Mouse (Mus musculus) erythroblast, adult 5-6 weeks (primary cell): ENCODE measurements around the gene 4930578G10Rik. TPM values are rescaled to one million over a fixed set of nuclear protein-coding genes. Genes with fewer than 3 reads are reported as not detected.
"Not testable (repeated sequence)": the region's sequence is repeated elsewhere in the genome, so short reads cannot be mapped to it uniquely, and the experiment has no call there.

ENCODE experiments used
- ATAC-seq: replicated peaks from 2 replicates; pipeline ENCODE4 v1.8.0; 2016; ENCODE audit warnings: moderate number of reproducible peaks, mild to moderate bottlenecking, moderate TSS enrichment, inconsistent platforms; ENCODE audit not compliant: poor library complexity, low FRiP score, severe bottlenecking
- total RNA-seq, 2 experiments: library from RNA; stranded (forward) in 1 of 2; stranded (reverse) in 1 of 2; fragments of 150-400 nt in 1 of 2; fragments of 200-764, 138-1000 nt in 1 of 2; gene quantifications; 2 replicates each; pipeline versions ENCODE4 v1.2.3 to v1.2.4; 2015 to 2017; ENCODE audit warnings: low replicate concordance in 2 of 2

4930578G10Rik gene
- not detected in 2 replicates for total RNA-seq (2015; ENCODE audit: low replicate concordance)
- total RNA-seq (2017; ENCODE audit: low replicate concordance), result not detected in 2 replicates

DNA sequence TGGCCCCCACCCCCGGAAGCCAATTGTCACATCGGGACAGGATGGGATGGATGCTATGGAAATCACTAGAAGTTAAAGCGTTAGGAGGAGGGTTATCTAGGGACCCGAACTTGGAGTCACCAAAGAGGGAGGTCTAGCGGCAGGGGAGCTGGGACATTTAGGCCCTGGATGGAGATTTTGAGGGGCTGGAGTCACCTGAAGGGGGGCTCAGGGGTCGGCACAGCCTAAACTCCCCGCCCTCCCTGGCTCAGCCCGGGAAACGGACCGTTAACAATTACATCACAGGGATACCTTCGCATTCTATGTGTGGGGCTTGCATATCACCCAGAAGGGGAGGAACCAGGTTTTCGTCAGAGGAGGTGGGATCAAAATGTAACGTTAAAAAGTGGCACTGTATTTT lies at the start of gene 4930578G10Rik:
TSS of gene 4930578G10Rik (plus strand) at position 301 of the 400 bp plus-strand sequence.
- ATAC-seq, result not testable (repeated sequence)

DNA sequence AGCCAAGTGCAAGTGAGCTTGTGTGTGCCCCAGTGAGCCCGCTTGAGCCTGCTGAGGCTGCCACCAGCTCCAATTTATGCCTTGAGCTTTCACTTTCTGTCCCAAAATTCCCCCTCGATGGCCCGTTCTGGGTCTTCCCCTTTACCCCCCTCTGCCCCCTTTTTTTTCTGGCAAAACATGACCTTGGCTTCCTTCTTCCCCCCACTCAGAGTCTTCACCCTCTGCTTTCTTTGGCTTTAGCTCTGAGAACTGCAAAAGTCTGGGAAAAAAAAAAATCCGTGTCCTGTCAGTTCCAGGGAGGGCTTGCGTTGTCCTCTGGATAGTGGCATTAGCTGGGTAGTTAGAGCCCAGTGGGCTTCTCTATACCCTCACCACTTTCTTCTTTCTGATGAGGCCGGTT lies 21.1 kb downstream of the 4930578G10Rik start, which contains the start of gene Ccl19:
TSS of gene Ccl19 (minus strand) at position 101 of the 400 bp plus-strand sequence.
- not testable (repeated sequence) for ATAC-seq

DNA sequence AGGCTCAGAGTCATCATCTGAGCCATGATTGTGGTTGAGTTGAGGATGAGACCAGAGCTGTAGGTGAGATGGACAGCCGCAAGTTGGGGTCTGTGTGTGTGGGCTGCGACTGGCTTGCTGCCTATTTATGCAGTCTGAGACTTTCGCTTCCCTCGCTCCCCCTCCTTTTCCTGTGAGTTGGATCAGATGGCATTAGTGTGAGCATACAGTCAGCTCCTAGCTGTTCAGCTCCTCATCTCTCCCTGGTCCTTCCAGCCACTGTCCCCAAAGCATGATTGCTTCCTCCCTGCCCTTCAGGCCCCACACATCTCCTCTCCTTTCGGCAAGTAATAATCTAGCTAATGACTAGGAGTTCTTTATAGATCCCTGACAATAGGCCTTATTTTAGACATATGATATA lies 38.5 kb downstream of the 4930578G10Rik start, which contains the start of gene Ccl21a:
TSS of gene Ccl21a (minus strand) at position 101 of the 400 bp plus-strand sequence.
- ATAC-seq, result not testable (repeated sequence)

DNA sequence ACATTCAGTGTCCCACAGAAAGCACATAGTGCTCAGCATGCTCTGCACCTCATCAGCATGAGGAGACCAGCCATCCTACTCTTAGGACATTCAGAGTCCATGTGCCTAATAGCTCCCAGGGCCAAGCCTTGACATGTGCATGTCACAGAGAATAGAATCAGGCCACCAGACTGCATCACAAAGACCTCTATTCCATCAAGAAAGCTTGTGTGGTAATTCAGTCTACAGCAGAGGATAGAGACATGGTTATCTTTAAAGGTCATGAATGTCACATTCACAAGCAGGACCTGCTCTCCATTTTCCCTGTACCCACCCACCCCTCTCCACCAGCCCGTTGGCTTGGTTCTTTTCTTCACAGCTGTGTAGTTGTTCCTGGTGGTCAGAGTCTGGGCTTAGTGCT lies 118.4 kb downstream of the 4930578G10Rik start, which contains the start of gene Fam205a1:
TSS of gene Fam205a1 (minus strand) at position 101 of the 400 bp plus-strand sequence.
- ATAC-seq, result not testable (repeated sequence)

DNA sequence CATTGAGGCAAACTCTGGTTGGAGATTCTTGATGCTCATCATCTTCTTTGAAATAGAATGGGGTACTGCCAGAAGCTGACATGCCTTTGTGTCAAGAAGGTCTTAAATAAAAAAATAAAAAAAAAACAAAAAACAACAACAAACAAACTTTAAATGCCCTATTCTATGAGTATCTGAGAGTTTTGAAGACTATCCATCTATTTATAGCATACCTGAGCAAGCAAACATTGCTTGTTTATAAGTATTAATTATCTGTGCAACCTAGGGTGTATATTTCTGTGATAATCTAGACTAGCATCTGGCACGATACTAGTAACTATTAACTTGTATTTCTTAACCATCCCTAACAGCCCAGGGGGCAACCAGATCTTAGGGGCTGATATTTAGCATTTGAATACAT lies 121.3 kb downstream of the 4930578G10Rik start, which contains the start of gene Gm12394:
TSS of gene Gm12394 (minus strand) at position 101 of the 400 bp plus-strand sequence.
- ATAC-seq, result not testable (repeated sequence)

DNA sequence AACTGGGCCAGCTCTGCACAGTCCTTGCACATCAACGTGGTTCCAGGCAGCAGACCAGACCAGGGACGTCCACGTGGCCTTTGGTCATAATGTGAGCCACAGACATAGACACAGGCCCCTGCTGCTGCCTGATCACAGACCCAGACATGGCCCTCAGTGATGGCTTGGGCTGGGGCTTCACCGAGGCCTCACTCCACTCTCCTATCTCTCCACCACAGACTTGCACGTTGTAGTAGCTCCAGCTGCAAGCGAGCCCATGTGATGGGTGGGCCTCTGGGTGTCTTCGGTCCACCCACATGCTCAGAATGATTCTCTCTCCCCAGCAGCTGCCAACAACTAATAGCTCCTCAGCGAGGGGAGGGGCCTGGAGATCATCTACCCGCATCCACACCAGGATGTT lies 125.1 kb downstream of the 4930578G10Rik start:
- peak; percentile 100 for ATAC-seq

DNA sequence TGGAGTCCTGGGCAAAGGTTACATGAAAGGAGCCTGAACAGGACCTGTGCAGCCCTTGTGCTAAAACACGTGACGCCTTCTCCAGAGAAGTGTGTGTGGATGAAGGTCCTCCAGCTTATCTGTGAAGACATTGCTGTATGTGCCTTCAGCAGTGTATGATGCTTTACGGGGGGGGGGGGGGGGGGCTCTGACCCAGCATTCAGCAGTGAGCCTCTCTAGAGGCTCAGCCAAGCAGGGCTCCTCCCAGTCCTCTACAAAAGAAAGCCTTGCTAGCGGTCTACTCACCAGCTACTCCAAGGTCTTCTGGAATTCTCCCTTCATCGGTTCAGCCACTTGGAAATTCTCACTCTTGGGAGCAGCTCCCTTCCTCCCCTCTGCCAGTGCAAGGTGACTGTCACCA lies 128.1 kb downstream of the 4930578G10Rik start:
- ATAC-seq, result not testable (repeated sequence)

DNA sequence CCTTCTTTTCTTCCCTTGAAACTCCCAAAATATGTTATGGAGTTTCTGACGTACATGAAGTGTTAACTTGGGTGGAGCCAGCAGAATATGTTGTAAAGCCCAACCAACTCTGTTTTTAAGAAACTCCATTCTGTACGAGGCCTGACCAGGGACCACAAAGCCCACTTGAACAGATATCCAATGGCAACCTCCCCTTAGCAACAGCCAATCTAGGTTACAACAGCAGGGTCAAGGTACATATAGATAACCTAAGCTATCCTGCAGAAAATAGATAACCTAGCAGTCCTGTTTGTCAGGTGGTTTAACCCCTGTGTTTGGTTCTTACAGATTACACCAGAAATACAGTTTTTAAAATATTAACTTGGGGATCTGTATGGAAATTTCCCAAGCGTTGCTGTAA lies 132.0 kb downstream of the 4930578G10Rik start:
- ATAC-seq, result peak; percentile 90

DNA sequence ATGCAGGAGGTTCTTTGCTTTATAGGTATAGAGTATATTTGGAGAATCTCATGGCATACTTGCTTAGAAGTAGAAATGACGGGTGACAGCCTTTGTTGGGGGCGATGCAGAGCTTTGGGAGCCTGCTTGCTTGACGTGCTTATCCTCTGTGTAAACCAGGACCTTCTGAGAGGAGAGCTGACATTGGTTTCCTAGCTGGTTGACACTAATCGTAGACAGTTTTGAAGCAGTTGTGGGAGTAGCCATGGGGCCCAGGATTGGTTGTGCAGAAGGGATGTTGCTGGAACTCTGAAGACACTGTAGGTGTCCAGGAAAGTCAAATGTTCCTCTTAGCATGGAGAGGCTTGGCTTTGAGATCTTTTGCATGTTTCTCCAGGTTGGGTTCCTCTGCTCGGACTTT lies 132.8 kb downstream of the 4930578G10Rik start:
- 0 out of 2 replicates have a peak, but pooled peaks have one; percentile 13 for ATAC-seq

DNA sequence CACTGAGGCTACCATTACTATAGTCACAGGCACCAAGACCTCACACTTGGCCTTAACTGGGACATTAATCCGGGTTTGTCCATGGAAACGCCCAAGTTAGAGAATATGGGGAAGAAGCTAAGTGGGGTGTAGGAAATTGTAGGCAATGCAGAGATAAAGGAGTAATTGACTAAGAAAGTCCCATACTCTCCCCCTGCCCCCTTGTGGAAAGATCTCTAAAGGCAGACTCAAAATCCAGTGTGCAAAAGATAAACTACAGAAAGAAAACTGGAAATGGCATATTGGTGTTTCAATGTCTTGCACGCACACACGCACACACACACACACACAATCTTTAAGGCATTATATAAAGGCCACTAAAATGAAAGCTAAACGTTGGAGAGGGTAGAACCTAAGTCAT lies 135.4 kb downstream of the 4930578G10Rik start:
- no peak for ATAC-seq

DNA sequence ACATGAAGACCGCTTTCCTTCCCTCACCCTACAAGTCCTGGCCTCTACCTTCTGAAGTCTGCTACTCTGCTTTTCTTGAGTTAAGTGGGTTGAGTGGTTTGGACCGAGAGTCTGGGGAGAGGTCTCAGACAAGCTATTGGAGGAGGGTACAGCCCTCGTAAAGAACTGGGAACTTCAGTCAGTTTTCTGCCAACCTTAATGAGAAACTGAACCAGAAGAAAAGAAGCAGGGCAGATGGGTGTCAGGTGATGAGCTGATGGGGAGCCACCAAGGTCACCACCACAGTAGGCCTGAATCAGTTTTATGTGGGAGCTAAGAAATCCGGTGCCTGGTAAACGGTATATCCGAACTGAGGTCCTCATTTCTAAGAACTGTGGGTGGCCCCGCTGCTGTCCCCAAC lies 136.8 kb downstream of the 4930578G10Rik start:
- ATAC-seq, result no peak

DNA sequence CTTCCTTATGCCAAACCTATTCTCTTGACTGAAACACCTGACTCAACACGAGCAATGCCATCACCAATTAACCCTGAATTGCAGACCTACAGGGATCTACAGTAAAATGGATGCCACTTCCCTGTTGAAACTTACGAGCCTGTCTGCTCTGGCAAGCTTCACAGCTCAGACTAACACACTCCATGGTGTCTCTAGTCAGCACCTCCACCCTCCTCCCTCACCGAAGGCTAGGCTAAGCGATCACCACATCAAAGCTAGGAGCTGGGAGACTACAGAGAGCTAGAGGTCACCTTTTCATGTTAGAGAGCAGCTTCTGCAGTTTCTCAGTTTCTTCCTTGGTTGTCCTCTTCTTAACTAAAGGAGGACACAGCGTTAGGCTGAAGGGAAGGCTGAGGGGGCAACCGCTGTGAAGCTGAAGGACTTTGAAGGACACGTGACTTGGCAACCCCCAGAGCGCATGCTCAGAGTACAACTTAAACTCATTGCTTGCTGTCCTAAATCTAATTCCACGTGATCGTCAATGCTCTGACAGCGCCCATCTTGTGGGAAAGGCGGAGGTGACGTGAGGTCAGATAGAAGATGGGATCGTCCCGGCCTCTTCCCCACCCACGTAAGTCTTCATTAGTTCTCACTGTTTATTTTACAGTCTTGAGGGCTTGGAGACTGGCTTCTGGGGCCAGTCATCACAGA lies 137.5 kb downstream of the 4930578G10Rik start:
- ATAC-seq, result no peak

DNA sequence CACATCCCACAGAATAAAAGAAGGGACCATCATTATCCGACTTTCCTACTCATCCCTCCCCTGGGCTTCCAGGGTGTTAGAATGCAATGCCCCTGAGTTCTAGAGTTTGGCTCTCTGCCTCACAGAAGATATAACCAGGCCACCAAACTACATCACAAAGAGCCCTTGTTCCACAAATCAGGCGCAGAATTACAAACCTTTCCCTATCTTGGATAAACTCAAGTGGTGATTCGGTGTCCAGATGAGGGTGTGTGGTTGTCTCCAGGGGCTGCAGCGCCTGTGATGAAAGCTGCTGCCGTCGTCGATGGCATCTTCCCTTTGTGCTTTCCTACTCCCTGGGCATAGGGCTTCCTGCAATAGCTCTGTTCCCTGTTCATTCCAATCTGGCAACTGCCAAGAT lies 138.8 kb downstream of the 4930578G10Rik start, which contains the start of gene Fam205c:
TSS of gene Fam205c (minus strand) at position 101 of the 400 bp plus-strand sequence.
- ATAC-seq, result no peak

DNA sequence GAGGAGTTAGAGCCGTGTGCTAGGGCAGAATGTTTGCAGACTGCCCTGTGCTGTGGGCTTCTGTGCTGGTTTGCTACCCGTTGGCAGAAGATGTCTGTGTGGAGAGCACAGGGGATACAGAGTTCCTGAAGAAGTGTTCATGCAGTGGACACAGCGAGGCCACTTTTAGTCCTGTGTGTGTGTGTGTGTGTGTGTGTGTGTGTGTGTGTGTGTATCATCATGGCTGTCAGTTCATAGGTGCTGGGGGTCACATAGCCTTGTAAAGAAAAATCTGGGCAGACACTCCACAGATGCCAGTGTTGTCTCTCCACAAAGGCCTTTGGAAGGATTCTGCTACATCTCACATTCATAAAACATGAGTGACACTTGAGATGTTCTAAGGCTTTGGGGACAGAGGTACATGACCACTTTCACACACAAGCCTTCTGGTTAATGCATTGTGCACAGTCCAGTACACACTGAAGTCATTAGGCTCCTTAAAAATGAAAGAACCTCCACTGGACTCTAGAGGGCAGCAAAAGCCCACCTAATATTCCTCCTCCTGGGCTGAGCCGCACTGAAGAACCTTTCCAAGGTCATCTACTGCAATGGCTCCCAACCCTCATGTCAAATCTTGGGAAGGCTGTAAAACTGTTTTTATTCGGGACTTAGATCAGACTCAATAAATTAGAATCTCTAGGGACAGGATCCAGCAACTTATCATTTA lies 141.4 kb downstream of the 4930578G10Rik start:
- ATAC-seq, result peak; percentile 65

DNA sequence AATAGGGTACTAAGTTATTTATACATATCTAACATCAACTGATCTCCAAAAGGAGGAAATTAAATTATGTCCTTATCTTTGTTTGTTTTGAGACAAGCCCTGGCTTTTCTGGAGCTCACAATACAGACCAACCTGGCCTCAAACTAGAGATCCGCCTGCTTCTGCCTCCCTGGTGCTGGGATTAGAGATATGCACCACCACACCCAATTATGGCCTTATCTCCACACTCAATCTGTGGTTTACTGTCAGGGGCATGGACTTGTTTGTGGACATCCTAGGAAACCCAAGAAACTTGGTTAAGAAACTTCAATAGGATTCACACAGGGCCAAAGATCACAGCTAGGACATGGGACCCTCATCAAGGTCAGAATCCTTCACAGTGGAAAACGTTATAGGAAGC lies 142.3 kb downstream of the 4930578G10Rik start:
- peak; percentile 36 for ATAC-seq

DNA sequence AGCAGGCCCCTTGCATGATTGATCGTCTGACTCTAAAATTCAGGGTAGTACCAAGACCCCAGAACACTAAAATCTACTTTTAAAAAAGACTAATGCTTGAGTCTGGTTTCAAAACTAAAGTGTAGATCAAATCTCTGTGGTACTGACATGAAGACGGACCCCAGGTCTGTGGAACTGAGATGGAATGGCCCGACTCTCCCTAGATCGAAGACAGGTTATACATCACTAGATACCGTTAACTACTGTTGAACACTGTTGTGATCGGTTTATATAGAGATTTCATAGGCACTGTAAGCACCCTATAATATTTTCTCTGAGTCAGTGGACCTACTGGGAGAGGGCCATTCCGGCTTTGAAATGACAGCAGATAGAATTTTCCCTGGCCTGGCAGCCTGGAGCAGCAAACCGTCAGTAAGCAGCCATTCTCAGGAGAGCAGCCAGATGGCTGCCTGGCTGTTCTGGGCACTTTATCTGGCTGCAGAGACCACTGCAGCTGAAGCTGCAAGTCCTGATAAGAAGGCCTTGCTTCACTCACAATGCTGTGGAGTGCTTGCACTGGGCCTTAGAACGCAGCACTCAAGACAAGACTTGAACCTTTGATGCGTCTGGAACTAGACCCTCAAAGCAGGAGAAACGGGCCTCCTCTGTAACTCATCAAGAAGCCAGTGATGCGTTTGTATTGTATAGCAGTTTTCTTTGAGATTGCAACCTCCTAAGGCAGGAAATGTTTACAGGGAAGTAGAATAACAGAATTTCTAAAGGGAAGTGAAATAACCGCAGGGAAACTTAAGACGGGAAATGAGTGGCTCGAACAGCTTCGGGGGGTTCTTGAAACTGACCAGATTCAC lies 144.7 kb downstream of the 4930578G10Rik start:
- peak; percentile 92 for ATAC-seq

DNA sequence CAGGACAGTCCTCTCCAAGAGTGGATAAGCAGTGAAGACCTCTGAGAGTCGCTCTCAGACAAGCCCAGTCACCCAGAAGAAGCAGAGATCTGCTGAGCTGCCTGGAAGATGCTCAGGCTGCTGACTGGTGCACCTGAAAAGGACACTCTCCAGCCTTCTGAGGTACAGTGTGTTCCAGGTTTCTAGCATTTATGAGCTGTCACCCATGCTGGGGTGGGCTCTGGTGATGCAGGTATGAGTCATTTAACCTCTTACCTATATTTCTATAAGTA lies 145.3 kb downstream of the 4930578G10Rik start:
- ATAC-seq, result peak; percentile 68

DNA sequence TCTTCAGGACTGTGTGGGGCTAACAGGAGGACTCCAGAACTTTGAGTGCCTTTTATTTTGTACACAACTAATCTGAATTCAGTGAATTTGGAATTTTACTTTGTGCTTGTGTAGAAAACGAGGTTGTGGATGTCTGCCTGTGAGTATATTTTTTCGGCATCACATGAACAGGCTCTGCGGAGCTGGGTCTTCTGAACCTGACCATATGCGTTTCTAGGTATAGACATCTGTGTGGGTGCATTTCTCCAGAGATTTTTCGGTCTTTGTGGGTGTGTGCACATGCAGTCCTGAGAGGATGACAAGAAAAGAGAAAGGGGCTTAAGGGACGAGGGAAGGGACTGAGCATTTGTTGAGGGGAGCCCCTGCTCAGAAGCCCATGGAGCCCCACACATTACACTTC lies 151.6 kb downstream of the 4930578G10Rik start:
- no peak for ATAC-seq

DNA sequence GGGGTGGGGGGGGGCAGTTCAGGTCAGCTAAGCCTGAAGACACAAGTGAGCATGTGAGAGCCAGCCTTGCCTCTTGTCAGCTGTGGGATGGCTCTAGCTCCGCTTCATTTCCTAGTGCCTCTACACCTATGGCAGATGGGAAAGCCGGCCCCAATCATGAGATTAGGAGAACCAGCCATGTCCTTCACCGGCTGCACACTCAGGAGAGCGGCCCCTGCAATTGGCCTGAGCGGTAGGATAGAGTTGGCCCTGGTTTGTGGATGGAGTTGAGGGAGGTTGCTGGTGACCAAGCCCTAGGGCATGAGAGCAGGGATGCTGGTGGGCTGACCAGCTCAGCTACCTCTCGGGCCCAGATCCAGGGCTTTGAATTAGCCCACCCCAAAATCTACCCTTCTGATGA lies 153.5 kb downstream of the 4930578G10Rik start:
- ATAC-seq, result no peak

DNA sequence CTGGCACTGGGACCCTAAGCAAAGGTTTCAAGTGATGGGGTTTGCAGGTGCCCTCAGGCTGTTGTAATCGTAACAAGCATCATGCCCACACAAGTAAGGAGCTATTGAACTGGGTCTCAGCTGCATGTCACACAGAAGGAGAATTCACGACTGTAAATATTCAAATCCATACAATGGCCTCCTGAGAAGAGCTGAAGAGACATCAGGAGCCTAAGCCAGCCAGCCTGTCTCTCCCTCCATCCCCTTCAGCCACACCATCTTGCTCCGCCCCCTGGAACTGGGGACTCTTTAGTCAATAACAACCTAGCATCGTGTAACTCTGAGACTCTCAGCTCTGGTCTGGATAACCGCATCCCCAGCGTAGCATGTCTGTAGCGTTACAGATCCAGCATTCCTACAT lies 155.8 kb downstream of the 4930578G10Rik start:
- no peak for ATAC-seq
